Mouse (Mus musculus) forebrain, embryonic 12.5 days (tissue): ENCODE results near the gene Brinp3. TPM values are rescaled to one million over a fixed set of nuclear protein-coding genes. Genes with fewer than 3 reads are reported as not detected.
"Not testable (repeated sequence)": the region's sequence is repeated elsewhere in the genome, so short reads cannot be mapped to it uniquely, and the experiment has no call there.

Experiments
- ATAC-seq: fragments of 200-750 bp; cut with Nextera tagmentation; 2 replicates; pipeline ENCODE4 v1.8.0; 2017; ENCODE audit warnings: moderate TSS enrichment; ENCODE audit not compliant: low FRiP score
- H3K27ac ChIP-seq: fragments of 300-500 bp; sonication (generic); 2 replicates; pipeline ENCODE4 v1.5.1; 2016; ENCODE audit warnings: mild to moderate bottlenecking
- H3K27me3 ChIP-seq: fragments of 300-500 bp; sonication (generic); 2 replicates; pipeline ENCODE4 v1.6.1; 2016; ENCODE audit warnings: mild to moderate bottlenecking
- H3K36me3 ChIP-seq: fragments of 300-500 bp; sonication (generic); replicated peaks from 2 replicates; pipeline ENCODE4 v1.6.1; 2016; ENCODE audit warnings: mild to moderate bottlenecking
- H3K4me1 ChIP-seq: fragments of 300-500 bp; sonication (generic); 2 replicates; pipeline ENCODE4 v1.6.1; 2016
- H3K4me2 ChIP-seq: fragments of 300-500 bp; sonication (generic); 2 replicates; pipeline ENCODE4 v1.6.1; 2016; ENCODE audit warnings: mild to moderate bottlenecking, moderate library complexity
- H3K4me3 ChIP-seq: fragments of 300-500 bp; sonication (generic); replicated peaks from 2 replicates; pipeline ENCODE4 v1.5.1; 2016; ENCODE audit warnings: mild to moderate bottlenecking
- H3K9ac ChIP-seq: fragments of 300-500 bp; sonication (generic); 2 replicates; pipeline ENCODE4 v1.6.1; 2016; ENCODE audit warnings: mild to moderate bottlenecking
- H3K9me3 ChIP-seq: fragments of 300-500 bp; sonication (generic); 2 replicates; pipeline ENCODE4 v1.6.1; 2016
- WGBS: fragments of 180-500 bp; shearing (Covaris S2); methylation state at CpG from one replicate; pipeline ENCODE4 v1.1.7; 2016; 5-methylcytosine and 5-hydroxymethylcytosine counted together
- polyA plus RNA-seq: library from polyadenylated mRNA; unstranded; fragments of >200 nt; fragmentation: Nextera tagmentation; extraction: Ambion mirVana; gene quantifications from 2 replicates; pipeline ENCODE4 v1.2.1, GENCODE M21; 2016

Gene Brinp3
- polyA plus RNA-seq, 1 experiment from 2014 or later: 3.2 TPM

GRCm38 (mm10) chr1:146562144-146562543, 67.6 kb downstream of the Brinp3 start:
- no peaks in the 10 kb centered on the region for H3K36me3 ChIP-seq
- WGBS: 93% methylated on average over 3 of the region's 3 CpGs
- H3K27ac ChIP-seq: no peak overlapping the region
- H3K4me2 ChIP-seq: no peak overlapping the region
- H3K4me3 ChIP-seq: no peak overlapping the region
- no peaks in the 10 kb centered on the region for H3K27me3 ChIP-seq
- H3K9me3 ChIP-seq: no peaks in the 10 kb centered on the region
- ATAC-seq: no peak
- no peak overlapping the region for H3K9ac ChIP-seq
- no peaks in the 10 kb centered on the region for H3K4me1 ChIP-seq

GRCm38 (mm10) chr1:146584181-146584580, 89.6 kb downstream of the Brinp3 start:
- no peaks in the 10 kb centered on the region for H3K27me3 ChIP-seq
- no peaks in the 10 kb centered on the region for H3K9me3 ChIP-seq
- H3K4me1 ChIP-seq: no peaks in the 10 kb centered on the region
- no peak overlapping the region for H3K27ac ChIP-seq
- no peak overlapping the region for H3K4me3 ChIP-seq
- 66% methylated on average over 7 of the region's 7 CpGs for WGBS
- H3K36me3 ChIP-seq: no peaks in the 10 kb centered on the region
- H3K9ac ChIP-seq: no peak overlapping the region
- ATAC-seq: no peak
- no peak overlapping the region for H3K4me2 ChIP-seq

DNA sequence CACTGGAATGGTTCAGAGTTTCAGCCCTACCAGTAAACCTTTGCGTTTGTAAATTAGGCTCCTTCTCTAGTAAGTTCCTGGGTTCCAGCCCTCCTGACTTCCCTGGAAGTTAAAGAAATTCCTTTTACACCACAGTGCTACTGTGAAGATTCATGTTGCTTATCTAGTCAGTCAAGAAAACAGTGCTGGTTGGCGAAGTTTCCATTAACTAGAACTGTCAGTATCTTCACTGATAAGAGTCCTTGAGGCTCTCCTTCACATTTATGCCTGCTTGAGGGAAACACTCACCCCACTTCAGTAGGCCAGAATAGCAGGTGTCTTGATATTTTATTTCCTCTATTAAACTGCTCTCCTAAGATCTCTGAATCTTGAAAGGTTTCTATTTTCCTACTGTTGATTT, 138.3 kb downstream of the Brinp3 start:
- no peak for ATAC-seq
- H3K4me2 ChIP-seq: no peak overlapping the region
- WGBS: 73% methylated on average over 2 of the region's 2 CpGs

DNA sequence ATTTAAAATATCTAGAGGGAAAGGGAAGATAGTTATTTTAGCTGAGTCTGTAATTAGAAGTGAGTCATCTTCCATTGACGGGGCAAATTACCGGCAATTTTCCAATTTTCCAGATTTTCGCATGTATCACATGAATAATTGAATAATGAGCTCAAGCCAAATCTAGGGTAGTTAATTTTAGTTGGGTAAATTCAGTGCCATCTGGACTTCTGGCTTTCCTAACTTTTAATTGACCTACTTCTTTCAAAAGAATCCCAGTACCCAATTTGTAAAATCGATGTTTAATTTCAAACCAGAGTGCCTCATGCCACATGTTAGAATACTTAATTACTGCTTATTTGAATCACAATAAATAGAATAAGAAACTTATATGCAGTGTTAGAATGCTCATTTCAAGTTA, 162.7 kb downstream of the Brinp3 start:
- no peaks in the 10 kb centered on the region for H3K27me3 ChIP-seq
- no peak overlapping the region for H3K4me2 ChIP-seq
- no peak overlapping the region for H3K27ac ChIP-seq
- ATAC-seq: 0 out of 2 replicates have a peak, but pooled peaks have one; percentile 27
- H3K9me3 ChIP-seq: no peaks in the 10 kb centered on the region
- H3K4me3 ChIP-seq: no peak overlapping the region
- no peak overlapping the region for H3K9ac ChIP-seq
- H3K36me3 ChIP-seq: no peaks in the 10 kb centered on the region
- WGBS: 54% methylated on average over 4 of the region's 4 CpGs
- H3K4me1 ChIP-seq: no peaks in the 10 kb centered on the region

More for the DNA sequence above, 138.3 kb downstream of the Brinp3 start:
- Histone ChIP-seq H3K36me3 (no peaks in the 10 kb centered on the region), H3K9me3 (no peaks in the 10 kb centered on the region), H3K27me3 (no peaks in the 10 kb centered on the region), H3K9ac (no peak overlapping the region), H3K27ac (no peak overlapping the region), H3K4me3 (no peak overlapping the region), H3K4me1 (no peaks in the 10 kb centered on the region)

- Histone ChIP-seq H3K27me3 (no peaks in the 10 kb centered on the region), H3K9ac (no peak overlapping the region), H3K4me1 (no peaks in the 10 kb centered on the region), H3K36me3 (no peaks in the 10 kb centered on the region), H3K4me2 (no peak overlapping the region), H3K9me3 (no peaks in the 10 kb centered on the region), H3K27ac (no peak overlapping the region), H3K4me3 (no peak overlapping the region)
- 87% methylated on average over 4 of the region's 4 CpGs for WGBS
- ATAC-seq: 0 out of 2 replicates have a peak, but pooled peaks have one; percentile 14
These were observed 206.2 kb downstream of the Brinp3 start for GRCm38 (mm10) chr1:146700724-146701123.

GRCm38 (mm10) chr1:146719556-146719955, 225.0 kb downstream of the Brinp3 start:
- Histone ChIP-seq H3K9ac (no peak overlapping the region), H3K27ac (no peak overlapping the region), H3K27me3 (no peaks in the 10 kb centered on the region), H3K9me3 (no peaks in the 10 kb centered on the region), H3K36me3 (no peaks in the 10 kb centered on the region), H3K4me1 (no peaks in the 10 kb centered on the region), H3K4me3 (no peak overlapping the region), H3K4me2 (no peak overlapping the region)
- 77% methylated on average over 3 of the region's 3 CpGs for WGBS
- ATAC-seq: no peak

GRCm38 (mm10) chr1:146724784-146725513, 230.4 kb downstream of the Brinp3 start:
- peak; percentile 95 for ATAC-seq
- H3K9ac ChIP-seq, H3K9me3 ChIP-seq, H3K4me1 ChIP-seq, H3K27me3 ChIP-seq, H3K27ac ChIP-seq, H3K36me3 ChIP-seq: not testable (repeated sequence)
- peak overlapping the region; percentile 60 for H3K4me2 ChIP-seq
- H3K4me3 ChIP-seq: peak overlapping the region; percentile 40
- WGBS: 4% methylated on average over 34 of the region's 35 CpGs

GRCm38 (mm10) chr1:146751066-146751465, 256.5 kb downstream of the Brinp3 start:
- H3K4me1 ChIP-seq: no peaks in the 10 kb centered on the region
- H3K4me2 ChIP-seq: no peak overlapping the region
- ATAC-seq: no peak
- no peak overlapping the region for H3K9ac ChIP-seq
- H3K36me3 ChIP-seq: no peaks in the 10 kb centered on the region
- no peaks in the 10 kb centered on the region for H3K27me3 ChIP-seq
- H3K4me3 ChIP-seq: no peak overlapping the region
- H3K9me3 ChIP-seq: no peaks in the 10 kb centered on the region
- no peak overlapping the region for H3K27ac ChIP-seq

DNA sequence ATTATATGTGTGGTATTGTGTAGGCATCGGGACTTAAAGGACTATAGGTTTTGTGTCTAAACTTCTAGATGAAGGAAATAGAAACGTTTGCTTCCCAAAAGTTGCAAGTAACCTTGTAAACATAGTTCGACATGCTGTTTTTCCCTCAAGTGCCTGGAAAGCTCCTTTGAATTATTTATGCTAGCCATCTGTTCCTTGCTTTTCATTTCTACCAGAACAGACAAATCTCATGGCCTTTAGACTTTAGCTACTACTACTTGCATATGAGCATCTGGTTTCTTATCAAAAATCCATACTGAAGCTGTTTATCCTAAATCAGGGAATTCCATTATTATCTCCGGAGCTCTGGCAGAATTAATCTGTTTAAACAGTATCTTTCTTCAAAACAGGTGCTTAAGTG, 288.7 kb downstream of the Brinp3 start:
- H3K9me3 ChIP-seq: no peaks in the 10 kb centered on the region
- WGBS: 69% methylated on average over 4 of the region's 4 CpGs
- H3K36me3 ChIP-seq: no peaks in the 10 kb centered on the region
- H3K27me3 ChIP-seq: no peaks in the 10 kb centered on the region
- no peak for ATAC-seq
- no peak overlapping the region for H3K4me3 ChIP-seq
- H3K4me2 ChIP-seq: no peak overlapping the region
- H3K27ac ChIP-seq: no peak overlapping the region
- H3K4me1 ChIP-seq: no peaks in the 10 kb centered on the region
- no peak overlapping the region for H3K9ac ChIP-seq

DNA sequence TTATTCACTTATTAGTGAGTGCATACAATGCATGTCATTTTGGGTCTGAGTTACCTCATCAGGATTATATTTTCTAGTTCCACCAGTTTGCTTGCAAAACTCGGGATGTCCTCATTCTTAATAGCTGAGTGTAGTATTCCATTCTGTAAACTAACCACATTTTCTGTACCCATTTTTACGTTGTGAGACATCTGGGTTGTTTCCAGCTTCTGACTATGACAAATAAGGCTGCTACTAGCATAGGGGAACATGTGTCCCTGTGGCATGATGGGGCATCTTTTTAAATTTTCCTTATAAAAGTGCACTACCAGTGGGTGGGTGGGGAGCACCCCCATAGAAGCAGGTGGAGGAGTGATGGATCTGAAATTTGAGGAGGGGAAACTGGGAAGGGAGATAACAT, 292.7 kb downstream of the Brinp3 start:
- ATAC-seq: no peak
- no peaks in the 10 kb centered on the region for H3K4me1 ChIP-seq
- H3K4me3 ChIP-seq: no peak overlapping the region
- H3K9me3 ChIP-seq: no peaks in the 10 kb centered on the region
- no peaks in the 10 kb centered on the region for H3K36me3 ChIP-seq
- WGBS: 77% methylated on average over 2 of the region's 2 CpGs
- no peaks in the 10 kb centered on the region for H3K27me3 ChIP-seq
- H3K4me2 ChIP-seq: no peak overlapping the region
- no peak overlapping the region for H3K27ac ChIP-seq
- H3K9ac ChIP-seq: no peak overlapping the region

GRCm38 (mm10) chr1:146792826-146793225, 298.3 kb downstream of the Brinp3 start:
- ATAC-seq: no peak
- Histone ChIP-seq H3K27me3 (no peaks in the 10 kb centered on the region), H3K9ac (no peak overlapping the region), H3K4me2 (no peak overlapping the region), H3K36me3 (no peaks in the 10 kb centered on the region), H3K27ac (no peak overlapping the region), H3K4me1 (no peaks in the 10 kb centered on the region), H3K9me3 (no peaks in the 10 kb centered on the region), H3K4me3 (no peak overlapping the region)

GRCm38 (mm10) chr1:146799986-146800553, 305.5 kb downstream of the Brinp3 start:
- Histone ChIP-seq H3K9me3 (no peaks in the 10 kb centered on the region), H3K36me3 (no peaks in the 10 kb centered on the region), H3K4me1 (no peaks in the 10 kb centered on the region), H3K27me3 (no peaks in the 10 kb centered on the region), H3K4me2 (no peak overlapping the region), H3K9ac (no peak overlapping the region), H3K4me3 (no peak overlapping the region), H3K27ac (no peak overlapping the region)
- 0 out of 2 replicates have a peak, but pooled peaks have one; percentile 27 for ATAC-seq
- 81% methylated on average over 6 of the region's 6 CpGs for WGBS

GRCm38 (mm10) chr1:146801821-146802220, 307.3 kb downstream of the Brinp3 start:
- WGBS: 91% methylated on average over 3 of the region's 3 CpGs
- Histone ChIP-seq H3K9me3 (no peaks in the 10 kb centered on the region), H3K4me3 (no peak overlapping the region), H3K4me2 (no peak overlapping the region), H3K4me1 (no peaks in the 10 kb centered on the region), H3K36me3 (no peaks in the 10 kb centered on the region), H3K9ac (no peak overlapping the region), H3K27me3 (no peaks in the 10 kb centered on the region), H3K27ac (no peak overlapping the region)
- ATAC-seq: no peak
